Mouse (Mus musculus) forebrain, embryonic 13.5 days (tissue): ENCODE measurements at regions not wholly inside any gene's neighbourhood (a gene's known extent, or its start where the extent isn't known, plus 50 kb on each side); places are given as distances from the start of the nearest gene placed in this dataset.

Experiments used
- ATAC-seq: fragments of 200-750 bp; cut with Nextera tagmentation; 2 replicates; pipeline ENCODE4 v1.8.0; 2017
- H3K27ac ChIP-seq: fragments of 300-500 bp; sonication (generic); 2 replicates; pipeline ENCODE4 v1.5.1; 2015; ENCODE audit warnings: inconsistent platforms, mild to moderate bottlenecking, moderate library complexity
- H3K27me3 ChIP-seq: fragments of 300-500 bp; sonication (generic); 2 replicates; pipeline ENCODE4 v1.6.1; 2015; ENCODE audit warnings: mild to moderate bottlenecking, inconsistent platforms
- H3K36me3 ChIP-seq: fragments of 300-500 bp; sonication (generic); 2 replicates; pipeline ENCODE4 v1.6.1; 2015; ENCODE audit warnings: mild to moderate bottlenecking, inconsistent platforms; ENCODE audit not compliant: poor library complexity, severe bottlenecking
- H3K4me1 ChIP-seq: fragments of 300-500 bp; sonication (generic); 2 replicates; pipeline ENCODE4 v1.6.1; 2015; ENCODE audit warnings: inconsistent platforms
- H3K4me2 ChIP-seq: fragments of 300-500 bp; sonication (generic); 2 replicates; pipeline ENCODE4 v1.6.1; 2015; ENCODE audit warnings: inconsistent platforms, mild to moderate bottlenecking, moderate library complexity
- H3K4me3 ChIP-seq: fragments of 300-500 bp; sonication (generic); 2 replicates; pipeline ENCODE4 v1.5.1; 2015; ENCODE audit warnings: mild to moderate bottlenecking, inconsistent platforms
- H3K9ac ChIP-seq: fragments of 300-500 bp; sonication (generic); 2 replicates; pipeline ENCODE4 v1.6.1; 2015; ENCODE audit warnings: mild to moderate bottlenecking, inconsistent platforms
- H3K9me3 ChIP-seq: fragments of 300-500 bp; sonication (generic); replicated peaks from 2 replicates; pipeline ENCODE4 v1.6.1; 2016; ENCODE audit warnings: inconsistent platforms
- WGBS: fragments of 180-500 bp; shearing (Covaris S2); methylation state at CpG from one replicate; pipeline ENCODE4 v1.1.7; 2015; 5-methylcytosine and 5-hydroxymethylcytosine counted together

DNA sequence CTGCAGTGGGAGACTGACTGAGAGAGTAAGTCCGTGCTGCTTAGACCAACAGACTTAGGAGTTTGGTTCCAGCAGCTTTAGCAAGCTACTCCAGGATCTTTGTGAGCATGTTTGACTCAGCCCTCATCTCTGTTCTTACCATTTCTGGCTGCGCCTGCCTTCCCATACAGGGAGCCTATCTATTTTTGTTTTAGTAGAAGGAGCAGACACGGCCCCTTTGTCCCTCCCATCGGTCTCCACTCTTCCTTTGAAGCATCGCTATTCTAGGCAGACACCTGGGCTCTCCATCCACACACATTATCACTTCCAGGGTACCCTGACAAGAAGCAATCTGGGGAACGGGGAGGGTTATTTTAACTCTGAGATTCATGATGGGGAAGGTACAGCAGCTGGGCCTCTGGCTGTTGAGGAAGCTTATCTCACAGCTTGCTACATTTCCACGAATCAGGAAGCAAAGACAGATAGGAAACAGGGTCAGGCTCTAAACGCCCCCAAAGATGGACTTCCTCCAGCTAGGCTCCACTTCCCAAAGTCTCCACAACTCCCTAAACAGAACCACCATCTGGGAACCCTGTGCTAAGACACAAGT, 203.0 kb upstream of the Nsun2 start:
- no peak overlapping the region for H3K9ac ChIP-seq
- no peak overlapping the region for H3K27ac ChIP-seq
- H3K4me2 ChIP-seq: no peak overlapping the region
- H3K4me3 ChIP-seq: no peak overlapping the region
- peaks cover 5% of the 10 kb centered on the region; the same call in 1 of the 2 replicates for H3K4me1 ChIP-seq
- WGBS: 86% methylated on average over 8 of the region's 8 CpGs
- no peaks in the 10 kb centered on the region for H3K27me3 ChIP-seq
- ATAC-seq: no peak
- H3K36me3 ChIP-seq: no peaks in the 10 kb centered on the region
- H3K9me3 ChIP-seq: no peaks in the 10 kb centered on the region

DNA sequence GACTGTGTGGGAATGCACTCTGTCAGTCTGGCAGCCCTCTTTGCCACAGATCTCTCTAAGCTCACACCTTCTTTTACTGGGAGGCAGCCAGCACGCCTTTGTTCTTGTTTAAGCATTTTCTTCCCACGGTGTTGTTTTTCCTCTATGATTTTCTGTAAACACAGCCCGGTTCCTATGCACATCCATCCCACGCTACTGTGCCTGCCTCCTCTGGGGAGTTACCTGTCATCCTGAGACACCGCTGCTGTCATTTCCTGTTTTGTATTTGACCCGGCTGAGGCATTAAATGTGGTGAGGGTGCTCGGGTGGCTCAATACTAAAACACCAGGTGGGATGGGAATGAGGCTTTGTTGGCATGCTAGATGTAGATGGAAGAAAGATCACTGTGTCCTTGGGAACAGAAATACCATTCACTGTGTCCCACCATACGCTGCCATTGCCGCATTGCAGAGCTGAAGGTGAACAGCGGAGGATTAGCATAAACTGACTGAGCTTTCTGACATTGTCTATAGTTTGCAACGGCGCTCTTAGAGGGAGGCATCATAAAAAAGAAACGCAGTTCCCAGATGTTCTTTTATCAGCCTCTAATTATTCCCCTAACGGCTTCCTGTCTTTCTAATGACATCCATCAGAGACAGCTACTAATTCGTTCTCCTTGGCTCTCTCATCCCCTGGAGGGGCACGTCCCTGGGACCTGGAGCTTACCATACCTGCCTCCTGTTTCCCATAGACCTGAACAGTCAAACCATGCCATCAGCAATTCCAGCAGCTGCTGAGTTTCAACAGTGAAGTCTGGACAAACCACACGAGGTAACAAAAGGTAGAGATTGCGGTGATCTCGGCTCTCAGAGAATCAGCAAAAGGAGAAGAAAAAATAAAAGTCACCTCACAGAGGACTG, 201.8 kb upstream of the Nsun2 start:
- ATAC-seq: peak; percentile 72; the same call in 1 of the 2 replicates
- H3K27ac ChIP-seq: peak overlapping the region; percentile 14; the same call in 1 of the 2 replicates
- H3K36me3 ChIP-seq: no peaks in the 10 kb centered on the region

GRCm38 (mm10) chr13:69343806-69344205, 189.7 kb upstream of the Nsun2 start:
- H3K4me1 ChIP-seq: no peaks in the 10 kb centered on the region
- no peaks in the 10 kb centered on the region for H3K9me3 ChIP-seq
- H3K4me3 ChIP-seq: no peak overlapping the region
- H3K36me3 ChIP-seq: no peaks in the 10 kb centered on the region
- H3K9ac ChIP-seq: no peak overlapping the region
- H3K4me2 ChIP-seq: no peak overlapping the region
- no peak overlapping the region for H3K27ac ChIP-seq
- no peak for ATAC-seq
- H3K27me3 ChIP-seq: no peaks in the 10 kb centered on the region

More for the DNA sequence above, 201.8 kb upstream of the Nsun2 start:
- H3K9me3 ChIP-seq: no peaks in the 10 kb centered on the region
- no peak overlapping the region for H3K9ac ChIP-seq
- H3K4me2 ChIP-seq: no peak overlapping the region
- peaks cover 5% of the 10 kb centered on the region; the same call in 1 of the 2 replicates for H3K4me1 ChIP-seq
- WGBS: 48% methylated on average over 19 of the region's 19 CpGs
- no peak overlapping the region for H3K4me3 ChIP-seq
- no peaks in the 10 kb centered on the region for H3K27me3 ChIP-seq

DNA sequence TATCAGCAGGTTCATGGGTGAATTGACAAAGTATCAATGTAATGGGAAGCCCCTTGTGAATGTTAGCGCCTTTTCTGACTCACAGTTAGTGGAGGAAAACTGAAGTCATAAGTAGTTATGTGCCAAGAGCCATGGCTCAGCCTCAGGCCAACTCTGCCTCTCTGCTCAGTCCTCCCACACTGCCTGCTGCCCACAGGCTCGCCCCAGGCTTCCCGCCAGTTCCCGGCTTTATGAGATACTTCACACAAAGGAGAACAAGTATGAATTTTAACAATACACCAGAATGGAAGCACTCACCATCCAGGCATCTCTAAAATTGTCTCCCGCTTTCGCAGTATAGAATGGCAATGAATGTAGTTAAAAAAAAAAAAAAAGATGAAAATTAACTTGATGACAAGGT, 176.1 kb upstream of the Nsun2 start:
- Histone ChIP-seq H3K27me3 (no peaks in the 10 kb centered on the region), H3K9ac (no peak overlapping the region), H3K27ac (no peak overlapping the region), H3K36me3 (no peaks in the 10 kb centered on the region), H3K4me3 (no peak overlapping the region), H3K4me1 (no peaks in the 10 kb centered on the region), H3K9me3 (no peaks in the 10 kb centered on the region), H3K4me2 (no peak overlapping the region)
- 93% methylated on average over 6 of the region's 6 CpGs for WGBS
- ATAC-seq: no peak

GRCm38 (mm10) chr13:69365880-69366490, 167.6 kb upstream of the Nsun2 start:
- H3K36me3 ChIP-seq: no peaks in the 10 kb centered on the region
- no peak for ATAC-seq
- H3K9ac ChIP-seq: no peak overlapping the region
- H3K4me1 ChIP-seq: no peaks in the 10 kb centered on the region
- 49% methylated on average over 1 of the region's 1 CpGs for WGBS
- no peak overlapping the region for H3K27ac ChIP-seq
- H3K4me2 ChIP-seq: no peak overlapping the region
- peaks cover 6% of the 10 kb centered on the region; the same call in 1 of the 2 replicates for H3K9me3 ChIP-seq
- H3K4me3 ChIP-seq: no peak overlapping the region
- no peaks in the 10 kb centered on the region for H3K27me3 ChIP-seq

GRCm38 (mm10) chr13:69373101-69373815, 160.3 kb upstream of the Nsun2 start:
- Histone ChIP-seq H3K9me3 (0 out of 2 replicates have a peak, but pooled peaks cover 2% of the 10 kb centered on the region), H3K4me2 (no peak overlapping the region), H3K4me1 (no peaks in the 10 kb centered on the region), H3K9ac (no peak overlapping the region), H3K36me3 (no peaks in the 10 kb centered on the region), H3K27me3 (no peaks in the 10 kb centered on the region), H3K27ac (no peak overlapping the region), H3K4me3 (no peak overlapping the region)
- no peak for ATAC-seq
- WGBS: 82% methylated on average over 6 of the region's 6 CpGs

GRCm38 (mm10) chr13:69373816-69374142, 159.8 kb upstream of the Nsun2 start:
- H3K4me1 ChIP-seq: no peaks in the 10 kb centered on the region
- no peaks in the 10 kb centered on the region for H3K9me3 ChIP-seq
- no peaks in the 10 kb centered on the region for H3K27me3 ChIP-seq
- H3K4me2 ChIP-seq: no peak overlapping the region
- no peak overlapping the region for H3K27ac ChIP-seq
- H3K36me3 ChIP-seq: no peaks in the 10 kb centered on the region
- ATAC-seq: no peak
- H3K9ac ChIP-seq: no peak overlapping the region
- H3K4me3 ChIP-seq: no peak overlapping the region
- WGBS: 93% methylated on average over 1 of the region's 1 CpGs

- Histone ChIP-seq H3K9me3 (no peaks in the 10 kb centered on the region), H3K27me3 (no peaks in the 10 kb centered on the region), H3K27ac (no peak overlapping the region), H3K4me2 (no peak overlapping the region), H3K36me3 (no peaks in the 10 kb centered on the region), H3K9ac (no peak overlapping the region), H3K4me1 (no peaks in the 10 kb centered on the region), H3K4me3 (no peak overlapping the region)
- ATAC-seq: no peak
- 84% methylated on average over 4 of the region's 4 CpGs for WGBS
Measured at GRCm38 (mm10) chr13:69380403-69380802, 153.1 kb upstream of the Nsun2 start.

DNA sequence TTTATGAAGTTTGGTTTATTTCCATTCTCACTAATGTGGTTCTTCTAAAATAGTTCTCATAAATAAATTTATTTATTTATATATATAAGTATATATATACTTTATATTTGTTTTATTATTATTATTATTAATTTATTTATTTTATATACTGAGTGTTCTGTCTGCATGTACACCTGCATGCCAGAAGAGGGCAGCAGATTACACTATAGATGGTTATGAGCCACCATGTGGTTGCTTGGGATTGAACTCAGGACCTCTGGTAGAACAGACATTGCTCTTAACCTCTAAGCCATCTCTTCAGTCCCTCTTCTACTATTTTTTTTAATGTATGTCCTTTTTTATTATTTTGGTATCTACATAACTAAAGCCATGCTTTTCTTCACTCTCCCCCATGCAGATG, 148.8 kb upstream of the Nsun2 start:
- no peak overlapping the region for H3K9ac ChIP-seq
- H3K27ac ChIP-seq: no peak overlapping the region
- no peaks in the 10 kb centered on the region for H3K36me3 ChIP-seq
- no peaks in the 10 kb centered on the region for H3K27me3 ChIP-seq
- no peak overlapping the region for H3K4me3 ChIP-seq
- H3K4me2 ChIP-seq: no peak overlapping the region
- ATAC-seq: no peak
- no peaks in the 10 kb centered on the region for H3K9me3 ChIP-seq
- no peaks in the 10 kb centered on the region for H3K4me1 ChIP-seq

- no peak overlapping the region for H3K4me3 ChIP-seq
- H3K27ac ChIP-seq: no peak overlapping the region
- no peak overlapping the region for H3K9ac ChIP-seq
- H3K9me3 ChIP-seq: no peaks in the 10 kb centered on the region
- H3K4me2 ChIP-seq: no peak overlapping the region
- no peak for ATAC-seq
- no peaks in the 10 kb centered on the region for H3K27me3 ChIP-seq
- H3K4me1 ChIP-seq: no peaks in the 10 kb centered on the region
- no peaks in the 10 kb centered on the region for H3K36me3 ChIP-seq
- 90% methylated on average over 11 of the region's 11 CpGs for whole genome bisulfite sequencing
Measured at GRCm38 (mm10) chr13:69392917-69393827, 140.4 kb upstream of the Nsun2 start.

DNA sequence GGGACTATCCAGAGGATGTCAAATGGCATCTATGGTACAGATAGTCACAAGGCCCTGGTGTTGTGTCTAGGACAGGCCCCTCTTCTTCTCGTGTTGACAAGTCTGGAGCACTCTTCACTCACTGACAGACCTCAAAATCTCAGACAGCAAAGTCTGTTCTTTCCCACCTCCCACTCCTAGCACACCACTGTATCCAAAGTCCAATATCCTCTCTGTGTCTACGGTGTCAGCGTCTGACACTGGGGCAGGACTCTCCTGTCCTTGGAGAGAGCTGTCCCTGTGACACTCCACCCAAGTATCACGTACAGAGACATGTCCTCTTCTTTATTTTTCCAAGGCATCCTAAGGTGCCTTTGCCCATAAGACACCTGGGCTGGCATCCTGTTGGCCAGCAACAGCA, 139.0 kb upstream of the Nsun2 start:
- Histone ChIP-seq H3K4me1 (no peaks in the 10 kb centered on the region), H3K4me3 (no peak overlapping the region), H3K27me3 (no peaks in the 10 kb centered on the region), H3K36me3 (no peaks in the 10 kb centered on the region), H3K9ac (no peak overlapping the region), H3K9me3 (no peaks in the 10 kb centered on the region), H3K4me2 (no peak overlapping the region), H3K27ac (no peak overlapping the region)
- 84% methylated on average over 4 of the region's 4 CpGs for WGBS
- ATAC-seq: no peak
